Mouse (Mus musculus) lung, embryonic 14.5 days (tissue): ENCODE measurements around the gene Ift122. TPM values are rescaled to one million over a fixed set of nuclear protein-coding genes. Genes with fewer than 3 reads are reported as not detected.
A peak's percentile ranks its signal among the peaks of the same experiment; 100 is the strongest.

ENCODE experiments used
- ATAC-seq: fragments of 200-750 bp; cut with Nextera tagmentation; 2 replicates; pipeline ENCODE4 v1.8.0; 2017; ENCODE audit warnings: mild to moderate bottlenecking, moderate TSS enrichment, moderate library complexity; ENCODE audit not compliant: insufficient read depth
- DNase-seq: peaks from one replicate; pipeline ENCODE4 v3.0.0-alpha.2; 2015
- H3K27ac ChIP-seq: fragments of 300-500 bp; sonication (generic); 2 replicates; pipeline ENCODE4 v1.5.1; 2014; ENCODE audit warnings: low read depth, mild to moderate bottlenecking, moderate library complexity
- H3K27me3 ChIP-seq: fragments of 300-500 bp; sonication (generic); 2 replicates; pipeline ENCODE4 v1.6.1; 2014; ENCODE audit warnings: low read length, control low read depth; ENCODE audit not compliant: insufficient read depth
- H3K36me3 ChIP-seq: fragments of 300-500 bp; sonication (generic); 2 replicates; pipeline ENCODE4 v1.6.1; 2014; ENCODE audit warnings: control low read depth; ENCODE audit not compliant: insufficient read depth
- H3K4me1 ChIP-seq: fragments of 300-500 bp; sonication (generic); 2 replicates; pipeline ENCODE4 v1.6.1; 2014; ENCODE audit warnings: antibody characterized with exemption, control low read depth; ENCODE audit not compliant: insufficient read depth
- H3K4me2 ChIP-seq: fragments of 300-500 bp; sonication (generic); 2 replicates; pipeline ENCODE4 v1.6.1; 2014; ENCODE audit warnings: mild to moderate bottlenecking
- H3K4me3 ChIP-seq: fragments of 300-500 bp; sonication (generic); 2 replicates; pipeline ENCODE4 v1.5.1; 2014; ENCODE audit warnings: low read depth, low read length
- H3K9ac ChIP-seq: fragments of 300-500 bp; sonication (generic); 2 replicates; pipeline ENCODE4 v1.6.1; 2014
- H3K9me3 ChIP-seq: fragments of 300-500 bp; sonication (generic); 2 replicates; pipeline ENCODE4 v1.6.1; 2016; ENCODE audit warnings: low read depth, low read length, control low read depth
- CTCF ChIP-seq: IDR thresholded peaks from 2 replicates; pipeline ENCODE4 v1.5.1; 2016; ENCODE audit warnings: antibody characterized with exemption, low read depth
- WGBS: fragments of 180-500 bp; shearing (Covaris S2); extraction: QIAGEN DNeasy Blood & Tissue Kit; methylation state at CpG from one replicate; pipeline ENCODE4 v1.1.7; 2014; 5-methylcytosine and 5-hydroxymethylcytosine counted together
- polyA plus RNA-seq: library from polyadenylated mRNA; unstranded; fragments of >200 nt; fragmentation: Nextera tagmentation; extraction: Ambion mirVana; gene quantifications from 2 replicates; pipeline ENCODE4 v1.2.1, GENCODE M21; 2014

The Ift122 gene
- polyA plus RNA-seq, 1 experiment from 2014 or later = 25.6 TPM

DNA sequence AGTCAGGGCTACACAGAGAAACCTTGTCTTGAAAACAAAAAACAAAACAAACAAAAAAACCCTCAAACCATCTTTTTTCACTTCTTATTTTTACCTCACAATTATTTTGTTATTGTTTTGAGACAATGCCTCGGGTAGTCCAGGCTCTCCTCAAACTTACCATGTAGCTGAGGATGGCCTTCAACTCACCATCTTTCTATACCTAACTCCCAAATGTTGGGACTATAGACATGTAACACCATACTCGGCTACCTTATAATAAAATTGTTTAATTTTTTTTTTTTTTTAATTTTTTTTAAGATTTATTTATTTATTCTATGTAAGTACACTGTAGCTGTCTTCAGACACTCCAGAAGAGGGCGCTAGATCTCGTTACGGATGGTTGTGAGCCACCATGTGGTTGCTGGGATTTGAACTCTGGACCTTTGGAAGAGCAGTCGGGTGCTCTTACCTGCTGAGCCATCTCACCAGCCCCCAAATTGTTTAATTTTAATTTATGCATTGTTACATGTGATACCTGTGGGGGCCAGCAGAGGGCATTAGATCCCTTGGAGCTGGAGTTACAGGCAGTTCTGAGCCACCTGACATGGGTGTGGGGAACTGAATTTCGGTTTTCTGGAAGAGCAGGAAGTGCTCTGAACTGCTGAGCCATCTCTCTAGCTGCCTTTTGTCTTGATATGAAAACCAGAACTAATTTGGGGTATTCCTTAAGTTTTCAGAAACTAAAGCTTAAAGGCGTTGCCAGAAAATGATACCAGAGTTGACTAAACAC, 6.4 kb upstream of the Ift122 start:
- Histone ChIP-seq H3K27ac (no peak overlapping the region), H3K27me3 (no peaks in the 10 kb centered on the region), H3K9me3 (no peaks in the 10 kb centered on the region), H3K36me3 (peaks cover 47% of the 10 kb centered on the region), H3K4me1 (no peaks in the 10 kb centered on the region), H3K4me2 (no peak overlapping the region), H3K9ac (no peak overlapping the region), H3K4me3 (no peak overlapping the region)
- DNase-seq = peak; percentile 78
- peak; percentile 76 for TF ChIP-seq CTCF
- WGBS = 40% methylated on average over 6 of the region's 8 CpGs
- peak; percentile 52; the same call in 1 of the 2 replicates for ATAC-seq

DNA sequence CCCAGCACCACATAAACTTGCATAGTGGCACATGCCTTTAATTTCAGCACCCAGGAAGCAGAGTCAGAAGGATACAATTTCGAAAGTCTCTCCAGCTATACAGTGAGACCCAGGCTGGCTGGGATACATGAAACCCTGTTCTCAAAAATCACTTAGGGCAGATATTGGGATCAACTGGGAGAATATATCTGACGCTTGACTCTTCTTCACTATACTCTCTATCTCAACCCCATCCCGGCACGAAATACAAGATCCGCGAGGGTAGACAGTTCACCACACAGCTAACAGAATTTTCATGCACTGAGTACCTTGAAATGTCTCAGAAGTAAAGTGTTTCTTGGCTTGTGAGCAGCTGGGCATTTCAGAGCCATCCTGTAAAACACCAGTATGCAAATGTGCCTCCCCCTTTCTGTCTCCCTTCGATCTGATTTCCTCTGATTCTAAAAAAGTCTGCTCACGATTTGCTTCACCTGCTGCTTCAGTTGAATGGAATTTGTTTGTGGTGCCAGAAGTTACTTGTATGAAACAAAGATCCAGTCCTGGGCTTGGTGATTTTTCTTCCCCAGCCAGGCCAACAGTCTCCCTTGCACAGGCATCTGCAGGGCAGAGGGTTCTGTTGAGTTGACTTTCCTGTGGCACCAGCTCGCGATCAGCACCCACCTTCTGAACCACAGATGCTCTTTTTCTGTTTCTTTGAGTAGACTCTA, 4.5 kb upstream of the Ift122 start:
- Histone ChIP-seq H3K36me3 (peaks cover 29% of the 10 kb centered on the region), H3K9me3 (no peaks in the 10 kb centered on the region), H3K27ac (no peak overlapping the region), H3K4me2 (no peak overlapping the region), H3K4me1 (0 out of 2 replicates have a peak, but pooled peaks cover under 1% of the 10 kb centered on the region), H3K9ac (no peak overlapping the region), H3K4me3 (no peak overlapping the region), H3K27me3 (no peaks in the 10 kb centered on the region)
- TF ChIP-seq CTCF = no peak
- DNase-seq (no peak), ATAC-seq (no peak)
- WGBS = 92% methylated on average over 10 of the region's 10 CpGs

DNA sequence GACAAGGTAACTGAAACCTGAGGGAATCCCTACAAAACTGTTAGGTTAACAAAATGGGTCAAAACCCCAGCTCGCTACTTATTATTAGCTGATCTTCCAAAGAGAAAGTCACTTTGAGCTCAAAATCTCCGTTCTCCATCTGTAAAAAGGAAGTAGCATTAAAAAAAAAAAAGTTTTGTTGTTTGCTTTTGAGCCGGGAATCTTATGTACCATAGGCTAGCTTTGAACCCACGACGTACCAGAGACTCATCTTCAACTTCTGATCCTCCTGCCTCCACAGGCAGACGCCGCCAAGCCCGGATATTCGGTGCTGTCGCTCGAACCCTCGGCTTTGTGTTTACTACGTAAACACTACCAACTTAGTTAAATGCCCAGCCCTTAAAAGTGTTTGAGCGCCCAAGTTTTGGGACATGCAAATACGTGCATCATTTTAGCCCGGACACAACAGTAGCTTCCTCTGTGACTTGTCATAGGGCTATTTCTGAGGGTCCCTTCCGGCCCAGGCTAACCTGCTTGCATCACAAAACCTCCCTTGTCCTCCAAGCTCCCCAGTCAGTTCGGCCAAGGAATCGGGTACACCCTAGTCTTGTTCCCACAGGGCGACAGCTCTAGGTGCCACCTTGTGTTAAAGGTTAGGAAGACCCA, 702 bp upstream of the Ift122 start:
- Histone ChIP-seq H3K4me2 (peak overlapping the region; percentile 82), H3K4me1 (peaks cover 23% of the 10 kb centered on the region), H3K4me3 (peak overlapping the region; percentile 60), H3K9me3 (no peaks in the 10 kb centered on the region), H3K27me3 (no peaks in the 10 kb centered on the region), H3K9ac (peak overlapping the region; percentile 64), H3K36me3 (peaks cover 18% of the 10 kb centered on the region), H3K27ac (peak overlapping the region; percentile 94)
- WGBS = 6% methylated on average over 20 of the region's 20 CpGs
- DNase-seq (no peak), ATAC-seq (no peak)
- no peak for TF ChIP-seq CTCF

DNA sequence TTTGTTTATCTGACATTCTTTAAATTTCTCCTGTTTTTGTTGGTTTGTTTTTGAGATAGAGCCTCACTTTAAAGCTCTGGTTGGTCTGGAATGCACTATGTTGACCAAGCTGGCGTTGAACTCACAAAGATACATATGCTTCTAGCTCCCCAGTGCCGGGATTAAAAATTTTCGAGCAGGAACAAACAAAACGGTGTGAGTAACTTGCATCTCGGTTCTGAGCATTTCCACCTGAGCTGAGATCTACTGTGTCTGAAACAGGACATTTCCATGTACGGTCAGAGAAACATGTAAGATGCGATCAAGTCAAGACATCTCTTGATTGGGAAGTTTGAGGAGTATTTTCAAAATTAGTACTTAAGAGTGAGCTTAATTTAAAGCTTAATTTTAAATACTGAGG, 715 bp downstream of the Ift122 start:
- H3K9me3 ChIP-seq = no peaks in the 10 kb centered on the region
- H3K4me2 ChIP-seq = peak overlapping the region; percentile 82
- no peak for TF ChIP-seq CTCF
- H3K4me3 ChIP-seq = peak overlapping the region; percentile 60
- no peaks in the 10 kb centered on the region for H3K27me3 ChIP-seq
- no peak for ATAC-seq
- peak; percentile 34 for DNase-seq
- peak overlapping the region; percentile 91 for H3K27ac ChIP-seq
- H3K9ac ChIP-seq = peak overlapping the region; percentile 56
- WGBS = 36% methylated on average over 7 of the region's 7 CpGs
- peaks cover 9% of the 10 kb centered on the region for H3K36me3 ChIP-seq
- H3K4me1 ChIP-seq = peaks cover 27% of the 10 kb centered on the region

DNA sequence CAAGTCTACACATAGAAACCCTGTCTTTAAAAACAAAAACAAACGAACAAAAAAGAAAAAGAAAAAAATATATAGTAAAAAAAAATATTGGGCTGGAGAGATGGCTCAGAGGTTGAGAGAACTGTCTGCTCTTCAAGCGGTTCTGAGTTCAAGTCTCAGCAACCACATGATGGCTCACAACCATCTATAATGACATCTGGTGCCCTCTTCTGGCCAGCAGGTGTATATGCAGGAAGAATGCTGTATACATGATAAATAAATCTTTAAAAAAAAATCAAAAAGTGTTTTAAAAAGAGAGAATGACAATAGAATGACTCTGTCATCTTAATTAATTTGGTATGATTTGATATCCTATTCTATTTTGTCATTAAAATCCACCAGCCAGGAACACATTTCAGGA, 1.2 kb downstream of the Ift122 start:
- Histone ChIP-seq H3K36me3 (peaks cover 4% of the 10 kb centered on the region), H3K27me3 (no peaks in the 10 kb centered on the region), H3K9me3 (no peaks in the 10 kb centered on the region), H3K4me2 (no peak overlapping the region; the same call in 1 of the 2 replicates), H3K4me1 (peaks cover 32% of the 10 kb centered on the region), H3K4me3 (no peak overlapping the region), H3K9ac (no peak overlapping the region), H3K27ac (no peak overlapping the region)
- TF ChIP-seq CTCF = peak; percentile 50
- peak; percentile 33 for DNase-seq
- ATAC-seq = no peak
- 62% methylated on average over 2 of the region's 2 CpGs for WGBS

DNA sequence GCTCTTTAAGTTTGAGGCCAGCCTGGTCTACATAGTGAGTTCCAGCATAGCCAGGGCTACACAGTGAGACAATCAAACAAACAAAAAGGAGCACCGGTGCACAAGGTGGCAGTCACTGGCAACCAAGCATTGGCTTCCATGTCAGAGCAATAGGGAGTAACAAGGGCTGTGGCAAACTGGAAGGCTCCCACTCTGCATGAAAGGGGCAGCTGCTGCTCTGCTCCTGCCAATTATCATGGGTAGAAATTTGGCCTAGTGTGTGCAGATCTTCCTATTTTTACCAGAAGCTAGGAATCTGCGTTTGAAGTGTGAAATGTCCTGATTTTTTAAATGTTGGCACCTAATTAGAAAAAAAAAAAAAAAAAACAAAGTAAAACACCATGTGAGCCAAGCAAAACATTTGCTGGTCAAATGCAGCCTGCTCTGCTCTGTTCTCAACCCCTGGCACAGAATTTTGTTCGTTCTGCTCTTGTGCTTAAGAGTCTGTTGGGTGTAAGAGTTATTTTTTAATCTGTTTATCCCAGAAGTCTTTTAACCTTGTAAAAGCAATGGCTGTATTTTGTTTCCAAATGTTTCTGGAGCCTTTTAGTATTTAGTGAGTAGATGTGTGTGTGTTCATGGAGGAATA, 2.6 kb downstream of the Ift122 start:
- no peaks in the 10 kb centered on the region for H3K36me3 ChIP-seq
- TF ChIP-seq CTCF = no peak
- no peak overlapping the region for H3K9ac ChIP-seq
- no peak overlapping the region for H3K4me3 ChIP-seq
- peaks cover 38% of the 10 kb centered on the region for H3K4me1 ChIP-seq
- DNase-seq (no peak), ATAC-seq (no peak)
- 58% methylated on average over 3 of the region's 3 CpGs for WGBS
- H3K27me3 ChIP-seq = no peaks in the 10 kb centered on the region
- no peaks in the 10 kb centered on the region for H3K9me3 ChIP-seq
- peak overlapping the region; percentile 48; the same call in 1 of the 2 replicates for H3K27ac ChIP-seq
- H3K4me2 ChIP-seq = no peak overlapping the region
